Mouse (Mus musculus): ENCODE data around the gene Slitrk5.

- TF ChIP-seq GATA1 (IDR thresholded peaks at IDR 0.05; ENCODE audit: borderline replicate concordance, low read length) = no peak
- TF ChIP-seq FLI1 (IDR thresholded peaks at IDR 0.05; ENCODE audit: low read length) = no peak
These were observed 5.4 kb downstream of the Slitrk5 start for GRCm38 (mm10) chr14:111680271-111680670.

Measured in megakaryocyte, embryonic 14.5 days (primary cell).